1 mouse cellular context compared by ENCODE assay signal in the genomic region with DNA sequence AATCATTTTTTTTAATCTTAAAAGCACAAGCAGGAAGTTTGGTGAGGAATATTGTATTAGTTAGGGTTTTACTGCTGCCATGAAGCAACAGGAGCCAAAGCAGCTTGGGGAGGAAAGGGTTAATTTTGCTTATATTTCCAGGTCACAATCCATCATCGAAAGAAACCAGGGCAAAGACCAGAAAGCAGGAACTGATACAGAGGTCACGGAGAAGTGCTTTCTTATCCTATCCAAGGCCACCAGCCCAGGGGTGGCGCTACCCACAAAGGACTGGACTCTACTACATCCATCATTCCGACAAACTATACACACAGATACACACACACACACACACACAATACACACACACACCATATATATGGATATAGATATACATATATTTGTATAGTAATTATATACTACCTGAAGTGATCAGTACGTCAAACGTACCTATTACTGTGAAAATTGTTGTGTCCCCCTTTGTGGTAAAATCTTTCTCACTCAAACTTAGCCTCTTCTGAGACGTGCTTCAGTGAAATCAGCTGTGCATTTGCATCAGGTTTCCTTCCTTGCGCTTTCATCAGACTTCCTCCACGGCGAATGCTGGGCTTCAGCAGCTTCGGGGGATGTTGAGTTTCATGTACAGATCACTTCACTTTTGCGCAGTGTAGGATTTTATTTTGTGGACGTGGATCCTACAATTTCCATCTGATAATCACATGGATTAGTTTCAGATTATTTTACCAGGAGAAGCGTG.
TF ChIP-seq lines count a peak whose summit lies in the region.

No protein-coding gene starts in this region.

TF ChIP-seq in CH12.LX, 34 proteins besides CTCF, POLR2A, EP300 and RAD21 (continued from another document):
- peak; percentile 44; the same call in 1 of the 2 replicates for TF ChIP-seq SIN3A (IDR thresholded peaks at IDR 0.05; ENCODE audit: low read length)
